Mouse (Mus musculus) midbrain, embryonic 11.5 days (tissue): Measurements from ENCODE around the gene Nfyc. TPM values are rescaled to one million over a fixed set of nuclear protein-coding genes. Genes with fewer than 3 reads are reported as not detected.

ENCODE experiments used
- ATAC-seq: fragments of 200-750 bp; cut with Nextera tagmentation; 2 replicates; pipeline ENCODE4 v1.8.0; 2017; ENCODE audit warnings: moderate TSS enrichment, moderate library complexity; ENCODE audit not compliant: low FRiP score
- DNase-seq: peaks from one replicate; pipeline ENCODE4 v3.0.0; 2015; ENCODE audit warnings: low spot score; ENCODE audit errors: missing footprints
- H3K27ac ChIP-seq: fragments of 300-500 bp; sonication (generic); 2 replicates; pipeline ENCODE4 v1.5.1; 2014; ENCODE audit warnings: low read depth, low read length
- H3K27me3 ChIP-seq: fragments of 300-500 bp; sonication (generic); 2 replicates; pipeline ENCODE4 v1.6.1; 2014; ENCODE audit warnings: mild to moderate bottlenecking, low read length, moderate library complexity, mixed read lengths; ENCODE audit not compliant: control insufficient read depth, insufficient read depth
- H3K36me3 ChIP-seq: fragments of 300-500 bp; sonication (generic); 2 replicates; pipeline ENCODE4 v1.6.1; 2014; ENCODE audit warnings: mild to moderate bottlenecking, low read length, moderate library complexity, mixed read lengths; ENCODE audit not compliant: control insufficient read depth, insufficient read depth
- H3K4me1 ChIP-seq: fragments of 300-500 bp; sonication (generic); 2 replicates; pipeline ENCODE4 v1.6.1; 2014; ENCODE audit warnings: low read length; ENCODE audit not compliant: control insufficient read depth, insufficient read depth
- H3K4me2 ChIP-seq: fragments of 300-500 bp; sonication (generic); 2 replicates; pipeline ENCODE4 v1.6.1; 2014; ENCODE audit warnings: mild to moderate bottlenecking, moderate library complexity
- H3K4me3 ChIP-seq: fragments of 300-500 bp; sonication (generic); 2 replicates; pipeline ENCODE4 v1.5.1; 2014; ENCODE audit warnings: low read depth, low read length
- H3K9ac ChIP-seq: fragments of 300-500 bp; sonication (generic); 2 replicates; pipeline ENCODE4 v1.6.1; 2014; ENCODE audit warnings: low read length
- H3K9me3 ChIP-seq: fragments of 300-500 bp; sonication (generic); 2 replicates; pipeline ENCODE4 v1.6.1; 2016; ENCODE audit warnings: low read length; ENCODE audit not compliant: control insufficient read depth
- WGBS: fragments of 180-500 bp; shearing (Covaris S2); extraction: QIAGEN DNeasy Blood & Tissue Kit; methylation state at CpG from one replicate; pipeline ENCODE4 v1.1.7; 2014; 5-methylcytosine and 5-hydroxymethylcytosine counted together
- polyA plus RNA-seq: library from polyadenylated mRNA; unstranded; fragments of >200 nt; fragmentation: Nextera tagmentation; extraction: Ambion mirVana; gene quantifications from 2 replicates; pipeline ENCODE4 v1.2.1, GENCODE M21; 2014

Gene Nfyc
- polyA plus RNA-seq, 1 experiment from 2014 or later: 117 TPM

DNA sequence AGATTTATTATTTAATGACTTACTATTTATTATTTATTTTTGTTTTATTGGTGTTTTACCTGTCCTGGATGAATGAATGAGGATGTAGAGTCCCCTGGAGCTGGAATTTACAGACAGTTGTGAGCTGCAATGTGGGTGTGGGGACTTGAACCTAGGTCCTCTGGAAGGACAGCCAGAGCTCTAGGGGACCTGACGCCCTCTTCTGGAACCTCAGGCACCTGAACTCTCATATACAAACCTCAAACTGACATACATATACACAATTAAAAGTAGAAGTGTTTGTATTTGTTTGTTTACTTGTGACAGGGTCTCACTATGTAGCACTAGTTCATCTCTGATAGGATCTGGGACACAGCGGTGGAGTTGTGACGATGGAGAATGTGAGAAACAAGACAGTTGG is 10.0 kb upstream of the Nfyc start:
- Histone ChIP-seq H3K9me3 (no peaks in the 10 kb centered on the region), H3K27ac (no peak overlapping the region), H3K36me3 (no peaks in the 10 kb centered on the region), H3K27me3 (no peaks in the 10 kb centered on the region), H3K4me1 (no peaks in the 10 kb centered on the region), H3K4me3 (no peak overlapping the region), H3K4me2 (no peak overlapping the region), H3K9ac (no peak overlapping the region)
- ATAC-seq (no peak), DNase-seq (peak; percentile 51)
- 84% methylated on average over 3 of the region's 3 CpGs for WGBS

DNA sequence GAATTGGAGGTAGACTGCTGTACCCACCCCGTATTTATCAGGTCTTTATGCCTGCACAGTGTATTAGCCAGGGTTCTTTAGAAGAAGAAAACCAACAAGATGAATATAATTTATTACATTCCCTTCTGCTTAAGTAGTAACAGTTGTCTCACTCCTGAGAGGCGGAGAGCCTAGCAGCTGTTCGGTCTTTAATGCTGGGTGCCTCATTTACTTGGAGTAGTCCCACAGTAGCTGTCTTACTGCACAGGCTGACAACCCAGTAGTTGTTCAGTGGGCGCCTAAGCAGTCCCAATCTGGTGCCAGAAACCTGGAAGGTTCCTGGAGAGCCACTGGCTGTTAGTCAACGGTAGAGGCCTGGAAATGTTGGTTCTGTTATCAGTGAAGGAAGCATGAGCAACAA is 605 bp downstream of the Nfyc start:
- H3K36me3 ChIP-seq: no peaks in the 10 kb centered on the region
- no peak overlapping the region for H3K4me2 ChIP-seq
- no peaks in the 10 kb centered on the region for H3K9me3 ChIP-seq
- no peak overlapping the region for H3K9ac ChIP-seq
- H3K4me1 ChIP-seq: no peaks in the 10 kb centered on the region
- no peak overlapping the region for H3K4me3 ChIP-seq
- ATAC-seq (no peak), DNase-seq (no peak)
- 78% methylated on average over 5 of the region's 5 CpGs for WGBS
- no peaks in the 10 kb centered on the region; the same call in 1 of the 2 replicates for H3K27me3 ChIP-seq
- no peak overlapping the region for H3K27ac ChIP-seq

DNA sequence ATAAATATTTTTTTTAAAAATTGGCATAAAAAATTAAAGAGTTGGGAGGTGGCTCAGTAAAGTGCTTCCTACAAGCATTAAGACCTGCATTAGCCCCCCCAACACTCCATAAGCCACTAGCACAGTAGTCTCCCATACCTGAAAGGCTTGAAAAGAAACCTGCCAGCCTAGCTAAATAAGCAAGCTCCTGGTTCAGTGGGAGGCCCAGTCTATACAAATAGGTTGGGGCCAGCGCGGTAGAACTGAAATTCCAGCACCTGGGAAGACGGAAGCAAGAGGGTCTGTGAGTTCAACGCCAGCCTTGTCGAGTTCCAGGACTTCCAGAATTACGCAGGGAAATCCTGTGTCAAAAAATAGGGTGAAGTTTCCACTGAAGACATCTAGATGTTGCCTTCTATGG is 5.0 kb downstream of the Nfyc start:
- no peak overlapping the region for H3K4me3 ChIP-seq
- 91% methylated on average over 6 of the region's 6 CpGs for WGBS
- DNase-seq (peak; percentile 84), ATAC-seq (no peak)
- H3K9ac ChIP-seq: no peak overlapping the region
- no peak overlapping the region for H3K27ac ChIP-seq
- H3K4me2 ChIP-seq: no peak overlapping the region
- H3K9me3 ChIP-seq: no peaks in the 10 kb centered on the region
- no peaks in the 10 kb centered on the region for H3K36me3 ChIP-seq
- peaks cover 8% of the 10 kb centered on the region for H3K4me1 ChIP-seq
- no peaks in the 10 kb centered on the region for H3K27me3 ChIP-seq

DNA sequence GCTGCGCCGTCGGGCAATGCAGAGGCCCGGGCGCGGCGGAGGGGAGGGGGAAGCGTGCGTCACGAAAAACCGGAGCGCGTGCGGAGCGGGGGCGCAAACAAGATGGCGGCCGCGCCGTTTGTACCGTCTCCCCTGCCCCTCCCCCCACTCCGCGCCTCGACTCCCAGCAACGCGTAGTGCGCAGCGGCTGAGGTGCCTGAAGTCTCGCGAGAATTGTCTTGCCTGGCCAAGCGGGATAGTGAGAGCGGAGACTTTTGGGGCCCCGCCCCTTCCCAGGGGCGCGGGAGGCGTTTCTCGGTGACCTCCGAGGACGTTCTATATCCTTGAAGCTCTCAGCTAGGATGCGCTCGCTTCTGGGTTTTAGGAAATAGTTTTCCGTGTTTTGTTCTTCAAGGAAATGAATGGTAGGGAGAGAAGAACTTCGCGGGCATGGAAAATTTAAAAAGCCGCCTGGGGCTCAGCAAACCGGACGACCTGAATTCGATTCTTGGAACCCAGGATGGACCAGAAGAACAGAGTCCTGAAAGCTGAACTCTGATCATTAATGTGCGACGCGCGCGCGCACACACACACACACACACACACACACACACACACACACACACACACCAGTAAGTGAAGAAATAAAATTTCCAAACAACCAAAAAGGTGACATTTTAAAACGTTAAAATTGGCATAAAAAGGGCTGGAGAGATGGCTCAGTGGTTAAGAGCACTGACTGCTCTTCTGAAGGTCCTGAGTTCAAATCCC is 5.6 kb downstream of the Nfyc start:
- H3K36me3 ChIP-seq: no peaks in the 10 kb centered on the region
- peak overlapping the region; percentile 81 for H3K4me2 ChIP-seq
- ATAC-seq: peak; percentile 95
- peak; percentile 99 for DNase-seq
- peak overlapping the region; percentile 63 for H3K4me3 ChIP-seq
- peak overlapping the region; percentile 97 for H3K9ac ChIP-seq
- H3K27ac ChIP-seq: peak overlapping the region; percentile 99
- under 1% methylated on average over 55 of the region's 55 CpGs for WGBS
- H3K27me3 ChIP-seq: no peaks in the 10 kb centered on the region
- peaks cover 8% of the 10 kb centered on the region for H3K4me1 ChIP-seq
- H3K9me3 ChIP-seq: no peaks in the 10 kb centered on the region

DNA sequence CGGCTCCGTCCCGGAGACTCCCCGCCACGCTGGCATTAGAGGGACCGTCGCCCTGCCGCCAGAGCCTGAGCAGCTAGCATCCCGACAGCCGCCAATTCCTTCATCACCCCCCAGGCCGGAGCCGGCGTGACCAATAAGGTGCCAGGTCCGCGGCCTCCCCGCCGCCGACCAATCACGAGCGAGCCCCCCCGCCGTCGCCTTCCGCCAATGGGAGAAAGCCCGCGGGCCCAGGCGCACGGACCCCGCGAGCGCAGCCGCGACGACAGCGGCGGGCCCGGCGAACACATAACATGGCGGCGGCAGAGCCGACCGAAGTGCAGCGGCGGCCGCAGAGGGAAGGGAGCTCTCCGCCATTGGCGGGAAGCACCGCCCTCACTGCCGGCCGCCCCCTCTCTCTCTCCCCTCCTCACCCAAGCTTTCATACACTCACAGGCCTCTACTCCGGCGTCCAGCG is 6.2 kb downstream of the Nfyc start:
- Histone ChIP-seq H3K9ac (peak overlapping the region; percentile 97), H3K27ac (peak overlapping the region; percentile 99), H3K4me2 (peak overlapping the region; percentile 81), H3K27me3 (no peaks in the 10 kb centered on the region), H3K4me3 (peak overlapping the region; percentile 63), H3K36me3 (no peaks in the 10 kb centered on the region), H3K9me3 (no peaks in the 10 kb centered on the region), H3K4me1 (peaks cover 8% of the 10 kb centered on the region)
- under 1% methylated on average over 51 of the region's 53 CpGs for WGBS
- DNase-seq (peak; percentile 96), ATAC-seq (peak; percentile 95)

DNA sequence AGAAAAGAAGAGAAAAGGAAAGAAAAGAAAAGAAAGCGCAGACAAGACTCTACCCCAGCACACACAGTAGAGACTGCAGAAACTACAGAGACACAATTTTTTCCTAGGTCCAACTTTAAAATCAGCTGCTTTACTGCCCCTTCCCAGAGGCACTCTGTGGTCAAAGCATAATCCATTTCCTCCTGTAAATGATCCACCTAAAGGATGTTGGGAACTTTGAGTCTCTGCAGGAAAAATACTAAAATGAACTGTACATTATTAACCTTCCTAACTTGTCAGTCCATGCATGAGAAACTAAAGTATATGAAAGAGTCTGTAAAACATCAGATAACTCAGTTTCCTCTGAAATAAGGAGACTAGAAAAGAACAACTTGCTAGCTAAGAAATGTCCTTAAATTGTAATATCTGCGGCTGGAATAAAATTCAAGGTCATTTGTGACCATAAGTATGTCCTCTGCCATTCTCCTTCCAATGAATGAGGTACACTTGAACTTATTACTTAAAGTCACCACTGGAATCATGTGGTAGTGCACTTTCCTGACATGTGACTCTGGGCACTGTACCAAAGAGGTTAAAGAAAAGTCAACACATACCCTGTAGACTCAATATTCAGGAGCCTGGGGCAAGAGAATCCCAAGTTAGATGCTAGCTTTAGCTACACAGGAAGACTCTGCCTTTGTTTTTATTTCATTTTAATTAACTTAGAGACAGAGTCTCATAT is 9.0 kb downstream of the Nfyc start:
- H3K9me3 ChIP-seq: no peaks in the 10 kb centered on the region
- DNase-seq (peak; percentile 80), ATAC-seq (no peak)
- H3K4me1 ChIP-seq: peaks cover 8% of the 10 kb centered on the region
- H3K36me3 ChIP-seq: no peaks in the 10 kb centered on the region
- no peaks in the 10 kb centered on the region for H3K27me3 ChIP-seq
- no peak overlapping the region for H3K9ac ChIP-seq
- WGBS: 94% methylated on average over 2 of the region's 2 CpGs
- H3K4me2 ChIP-seq: no peak overlapping the region
- H3K4me3 ChIP-seq: no peak overlapping the region
- no peak overlapping the region for H3K27ac ChIP-seq

DNA sequence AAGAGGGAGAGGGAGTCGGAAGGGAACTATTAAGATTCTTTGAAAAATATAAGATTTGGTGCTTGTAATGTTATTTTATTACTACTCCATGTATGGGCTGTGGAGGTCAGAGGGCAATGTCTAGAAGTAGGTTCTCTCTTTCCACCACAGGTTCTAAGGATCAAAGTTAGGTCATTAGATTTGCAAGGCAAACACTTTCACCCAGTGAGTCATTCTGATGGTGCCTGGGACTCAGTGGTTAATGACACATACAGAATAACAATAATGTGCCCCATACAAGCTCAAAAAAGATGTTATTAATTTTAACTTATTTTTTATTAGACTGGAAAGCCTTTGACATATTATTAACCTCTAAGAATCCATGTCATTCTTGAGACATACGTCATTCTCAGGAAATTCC is 11.5 kb downstream of the Nfyc start:
- ATAC-seq (no peak), DNase-seq (no peak)
- Histone ChIP-seq H3K4me3 (no peak overlapping the region), H3K9ac (no peak overlapping the region), H3K4me1 (peaks cover 8% of the 10 kb centered on the region), H3K36me3 (no peaks in the 10 kb centered on the region), H3K9me3 (no peaks in the 10 kb centered on the region), H3K27ac (no peak overlapping the region), H3K27me3 (no peaks in the 10 kb centered on the region), H3K4me2 (no peak overlapping the region)
- WGBS: 97% methylated on average over 2 of the region's 2 CpGs

DNA sequence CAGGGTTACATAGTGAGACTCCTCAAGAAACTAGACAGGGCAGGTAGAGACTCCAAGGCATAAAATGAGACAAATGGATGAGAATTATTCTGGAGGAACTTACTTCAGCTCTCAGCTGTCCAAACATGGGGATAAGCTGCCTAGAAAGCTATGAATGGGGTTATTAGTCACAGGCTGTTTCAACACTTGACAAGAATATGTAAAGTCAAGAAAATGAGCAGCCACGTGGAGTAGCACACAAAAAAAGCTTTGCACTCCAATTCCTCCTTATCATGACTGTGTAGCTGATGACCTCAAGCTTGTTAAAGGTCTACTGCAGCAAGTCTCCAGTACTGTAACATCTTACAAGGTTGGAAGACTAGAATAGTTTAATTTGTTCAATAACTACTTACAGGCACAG is 12.1 kb downstream of the Nfyc start:
- Histone ChIP-seq H3K27ac (no peak overlapping the region), H3K9ac (no peak overlapping the region), H3K9me3 (no peaks in the 10 kb centered on the region), H3K4me1 (peaks cover 9% of the 10 kb centered on the region), H3K36me3 (no peaks in the 10 kb centered on the region), H3K27me3 (no peaks in the 10 kb centered on the region), H3K4me2 (no peak overlapping the region), H3K4me3 (no peak overlapping the region)
- ATAC-seq (no peak), DNase-seq (no peak)
- WGBS: 61% methylated on average over 1 of the region's 1 CpGs

DNA sequence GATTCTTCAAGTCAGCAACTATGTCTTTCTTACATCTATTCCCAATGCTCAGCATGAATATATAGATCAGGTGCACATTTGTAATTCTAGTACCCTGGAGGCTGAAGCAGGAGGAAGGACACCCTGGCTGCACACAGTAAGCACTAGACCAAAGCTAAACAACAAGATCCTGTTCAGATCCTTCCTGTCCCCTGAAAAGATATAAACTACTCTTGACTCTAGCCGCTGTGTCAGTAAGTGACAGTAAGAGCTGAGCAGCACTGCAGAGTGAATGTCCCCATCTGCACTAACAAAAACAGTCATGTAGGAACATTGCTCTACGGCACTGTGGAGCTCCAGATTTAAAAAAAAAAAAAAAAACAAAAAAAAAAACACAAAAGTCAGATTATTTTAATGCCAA is 13.4 kb downstream of the Nfyc start:
- 93% methylated on average over 2 of the region's 2 CpGs for WGBS
- Histone ChIP-seq H3K9me3 (no peaks in the 10 kb centered on the region), H3K36me3 (no peaks in the 10 kb centered on the region), H3K4me2 (no peak overlapping the region), H3K9ac (no peak overlapping the region), H3K27ac (no peak overlapping the region), H3K4me1 (peaks cover 15% of the 10 kb centered on the region), H3K4me3 (no peak overlapping the region), H3K27me3 (no peaks in the 10 kb centered on the region)
- no peak for ATAC-seq
- no peak for DNase-seq
